Mouse (Mus musculus) hindbrain, embryonic 14.5 days (tissue): Measurements from ENCODE around the gene Prrt1. TPM values are rescaled to one million over a fixed set of nuclear protein-coding genes. Genes with fewer than 3 reads are reported as not detected.

Source experiments
- ATAC-seq: fragments of 200-750 bp; cut with Nextera tagmentation; 2 replicates; pipeline ENCODE4 v1.8.0; 2017; ENCODE audit warnings: moderate number of reproducible peaks, mild to moderate bottlenecking, moderate TSS enrichment, moderate library complexity; ENCODE audit not compliant: low FRiP score
- DNase-seq: peaks from one replicate; pipeline ENCODE4 v3.0.0-alpha.2; 2015; ENCODE audit warnings: low spot score
- H3K27ac ChIP-seq: fragments of 300-500 bp; sonication (generic); 2 replicates; pipeline ENCODE4 v1.5.1; 2014; ENCODE audit warnings: mild to moderate bottlenecking, moderate library complexity
- H3K27me3 ChIP-seq: fragments of 300-500 bp; sonication (generic); 2 replicates; pipeline ENCODE4 v1.6.1; 2014; ENCODE audit warnings: mild to moderate bottlenecking, low read length, mixed read lengths; ENCODE audit not compliant: control insufficient read depth, insufficient read depth
- H3K36me3 ChIP-seq: fragments of 300-500 bp; sonication (generic); replicated peaks from 2 replicates; pipeline ENCODE4 v1.6.1; 2014; ENCODE audit not compliant: control insufficient read depth, insufficient read depth
- H3K4me1 ChIP-seq: fragments of 300-500 bp; sonication (generic); replicated peaks from 2 replicates; pipeline ENCODE4 v1.6.1; 2014; ENCODE audit warnings: antibody characterized with exemption, low read length, mixed read lengths; ENCODE audit not compliant: control insufficient read depth, insufficient read depth
- H3K4me2 ChIP-seq: fragments of 300-500 bp; sonication (generic); replicated peaks from 2 replicates; pipeline ENCODE4 v1.6.1; 2014; ENCODE audit warnings: mild to moderate bottlenecking, moderate library complexity
- H3K4me3 ChIP-seq: fragments of 300-500 bp; sonication (generic); replicated peaks from 2 replicates; pipeline ENCODE4 v1.5.1; 2014; ENCODE audit warnings: mild to moderate bottlenecking, low read length
- H3K9ac ChIP-seq: fragments of 300-500 bp; sonication (generic); 2 replicates; pipeline ENCODE4 v1.6.1; 2014
- H3K9me3 ChIP-seq: fragments of 300-500 bp; sonication (generic); 2 replicates; pipeline ENCODE4 v1.6.1; 2016; ENCODE audit warnings: low read length; ENCODE audit not compliant: control insufficient read depth
- WGBS: fragments of 180-500 bp; shearing (Covaris S2); extraction: QIAGEN DNeasy Blood & Tissue Kit; methylation state at CpG from one replicate; pipeline ENCODE4 v1.1.7; 2014; 5-methylcytosine and 5-hydroxymethylcytosine counted together
- polyA plus RNA-seq: library from polyadenylated mRNA; unstranded; fragments of >200 nt; fragmentation: Nextera tagmentation; extraction: Ambion mirVana; gene quantifications from 2 replicates; pipeline ENCODE4 v1.2.1, GENCODE M21; 2014

Prrt1 gene
- polyA plus RNA-seq, 1 experiment from 2014 or later = 7.3 TPM

DNA sequence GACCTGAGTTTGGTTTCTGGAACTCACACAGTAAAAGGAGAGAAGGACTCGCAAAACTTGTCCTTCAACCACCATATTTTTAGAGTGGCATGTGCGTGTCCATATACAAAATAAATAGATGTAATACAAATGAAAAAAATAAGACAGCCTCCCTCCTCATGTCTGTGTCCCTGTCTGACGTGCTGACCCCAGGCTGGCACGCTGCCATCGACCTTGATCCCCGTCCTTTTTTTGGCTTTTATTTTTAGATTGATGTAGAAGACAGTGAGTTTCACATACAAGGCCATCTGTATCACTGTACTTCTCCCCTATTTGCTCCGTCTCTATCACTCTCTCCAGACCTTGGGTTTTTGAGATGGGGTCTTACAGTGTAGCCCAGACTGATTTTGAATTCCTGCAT lies 35.1 kb downstream of the Prrt1 start:
- no peak for DNase-seq

DNA sequence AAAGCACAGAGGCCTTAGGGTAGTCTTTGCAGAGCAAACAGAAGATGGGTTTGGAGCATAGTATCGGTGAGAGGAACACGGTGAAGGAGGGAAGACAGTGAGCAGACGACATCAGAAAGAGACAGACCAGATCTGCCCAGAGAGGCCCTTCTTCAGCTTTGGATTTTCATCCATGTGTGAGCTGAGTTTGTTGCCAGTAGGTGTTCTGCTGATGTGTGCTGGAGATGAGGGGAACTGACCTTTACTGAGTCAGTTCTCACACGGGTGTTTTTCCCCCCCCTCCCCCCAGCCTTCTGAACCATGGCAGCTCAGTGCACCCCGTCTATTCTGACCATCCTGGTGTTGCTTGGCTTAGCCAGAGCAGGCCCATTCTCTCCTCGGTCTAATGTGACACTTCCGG lies 40.9 kb downstream of the Prrt1 start, which contains the start of gene Tnxb:
Tnxb (plus strand) TSS at position 301 of the 400 bp plus-strand sequence.
- DNase-seq (no peak), ATAC-seq (no peak)
- no peaks in the 10 kb centered on the region for H3K9me3 ChIP-seq
- WGBS = 73% methylated on average over 7 of the region's 7 CpGs
- no peaks in the 10 kb centered on the region for H3K36me3 ChIP-seq
- peaks cover 46% of the 10 kb centered on the region for H3K27me3 ChIP-seq
- H3K9ac ChIP-seq = peak within 1 kb of the TSS; percentile 53
- H3K4me3 ChIP-seq = peak within 1 kb of the TSS; percentile 36
- H3K4me2 ChIP-seq = peak within 1 kb of the TSS; percentile 67
- peaks cover 13% of the 10 kb centered on the region for H3K4me1 ChIP-seq
- H3K27ac ChIP-seq = no peak within 1 kb of the TSS

More for the DNA sequence above, 35.1 kb downstream of the Prrt1 start:
- Histone ChIP-seq H3K27me3 (peaks cover 19% of the 10 kb centered on the region), H3K9me3 (no peaks in the 10 kb centered on the region), H3K27ac (no peak overlapping the region), H3K9ac (no peak overlapping the region), H3K4me1 (no peaks in the 10 kb centered on the region), H3K36me3 (no peaks in the 10 kb centered on the region), H3K4me3 (no peak overlapping the region), H3K4me2 (no peak overlapping the region)
- WGBS = 74% methylated on average over 7 of the region's 7 CpGs
- no peak for ATAC-seq

DNA sequence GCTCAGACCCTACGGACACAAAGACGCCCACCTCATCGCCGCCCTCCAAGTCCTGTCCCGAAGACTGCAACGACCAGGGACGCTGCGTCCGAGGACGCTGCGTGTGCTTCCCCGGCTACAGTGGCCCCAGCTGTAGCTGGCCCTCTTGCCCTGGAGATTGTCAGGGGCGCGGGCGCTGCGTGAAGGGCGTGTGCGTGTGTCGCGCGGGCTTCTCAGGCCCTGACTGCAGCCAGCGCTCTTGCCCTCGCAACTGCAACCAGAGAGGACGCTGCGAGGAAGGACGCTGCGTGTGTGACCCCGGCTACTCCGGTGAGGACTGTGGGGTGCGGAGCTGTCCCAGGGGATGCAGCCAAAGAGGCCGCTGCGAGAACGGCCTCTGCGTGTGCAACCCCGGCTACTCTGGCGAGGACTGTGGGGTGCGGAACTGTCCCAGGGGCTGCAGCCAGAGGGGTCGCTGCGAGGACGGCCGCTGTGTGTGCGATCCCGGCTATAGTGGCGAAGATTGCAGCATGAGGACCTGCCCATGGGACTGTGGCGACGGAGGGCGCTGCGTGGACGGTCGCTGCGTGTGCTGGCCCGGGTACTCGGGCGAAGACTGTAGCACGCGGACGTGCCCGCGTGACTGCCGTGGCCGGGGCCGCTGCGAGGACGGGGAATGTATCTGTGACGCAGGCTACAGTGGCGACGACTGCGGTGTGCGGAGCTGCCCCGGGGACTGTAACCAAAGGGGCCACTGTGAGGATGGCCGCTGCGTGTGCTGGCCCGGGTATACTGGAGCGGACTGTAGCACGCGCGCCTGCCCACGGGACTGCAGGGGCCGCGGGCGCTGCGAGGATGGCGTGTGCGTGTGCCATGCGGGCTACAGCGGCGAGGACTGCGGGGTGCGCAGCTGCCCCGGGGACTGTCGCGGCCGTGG lies 42.1 kb downstream of the Prrt1 start:
- no peak overlapping the region for H3K27ac ChIP-seq
- peak overlapping the region; percentile 36 for H3K4me3 ChIP-seq
- no peaks in the 10 kb centered on the region for H3K36me3 ChIP-seq
- DNase-seq = no peak
- ATAC-seq = peak; percentile 32; the same call in 1 of the 2 replicates
- H3K27me3 ChIP-seq = peaks cover 46% of the 10 kb centered on the region
- peak overlapping the region; percentile 67 for H3K4me2 ChIP-seq
- H3K9me3 ChIP-seq = no peaks in the 10 kb centered on the region
- WGBS = 9% methylated on average over 93 of the region's 93 CpGs
- H3K9ac ChIP-seq = peak overlapping the region; percentile 53
- H3K4me1 ChIP-seq = peaks cover 13% of the 10 kb centered on the region

DNA sequence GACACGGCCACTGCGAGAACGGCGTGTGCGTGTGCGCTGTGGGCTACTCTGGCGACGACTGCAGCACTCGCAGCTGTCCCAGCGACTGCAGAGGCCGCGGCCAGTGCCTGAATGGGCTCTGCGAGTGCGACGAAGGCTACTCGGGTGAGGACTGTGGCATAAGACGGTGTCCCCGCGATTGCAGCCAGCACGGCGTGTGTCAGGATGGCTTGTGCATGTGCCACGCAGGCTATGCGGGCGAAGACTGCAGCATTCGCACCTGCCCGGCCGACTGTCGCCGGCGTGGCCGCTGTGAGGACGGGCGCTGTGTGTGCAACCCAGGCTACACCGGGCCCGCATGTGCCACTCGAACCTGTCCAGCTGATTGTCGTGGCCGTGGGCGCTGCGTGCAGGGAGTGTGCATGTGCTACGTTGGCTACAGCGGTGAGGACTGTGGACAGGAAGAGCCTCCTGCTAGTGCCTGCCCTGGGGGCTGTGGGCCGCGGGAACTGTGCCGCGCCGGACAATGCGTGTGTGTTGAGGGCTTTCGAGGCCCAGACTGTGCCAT lies 43.0 kb downstream of the Prrt1 start:
- WGBS = 36% methylated on average over 49 of the region's 49 CpGs
- no peak for ATAC-seq
- H3K9ac ChIP-seq = peak overlapping the region; percentile 53

DNA sequence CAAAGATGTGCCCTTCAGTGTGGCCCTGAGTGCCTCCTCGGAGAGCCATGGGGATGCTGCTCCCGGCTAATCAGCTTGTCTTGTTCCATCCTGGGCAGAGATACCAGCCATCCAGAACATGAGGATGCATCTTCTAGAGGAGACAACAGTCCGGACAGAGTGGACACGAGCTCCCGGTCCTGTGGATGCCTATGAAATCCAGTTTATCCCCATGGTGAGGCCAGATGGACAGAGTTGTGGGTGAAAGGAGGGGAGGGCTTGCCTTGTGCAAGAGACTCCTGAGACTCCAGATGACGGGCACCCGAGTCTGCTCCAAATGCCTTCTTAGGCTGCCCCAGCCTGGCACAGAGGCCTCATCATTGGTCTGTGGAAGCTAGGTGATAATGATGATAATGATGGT lies 43.8 kb downstream of the Prrt1 start:
- 85% methylated on average over 7 of the region's 7 CpGs for WGBS
- no peak overlapping the region for H3K27ac ChIP-seq
- no peaks in the 10 kb centered on the region for H3K9me3 ChIP-seq
- H3K4me1 ChIP-seq = peaks cover 13% of the 10 kb centered on the region
- H3K4me3 ChIP-seq = no peak overlapping the region
- no peak for ATAC-seq
- H3K4me2 ChIP-seq = no peak overlapping the region
- H3K27me3 ChIP-seq = peaks cover 46% of the 10 kb centered on the region
- no peaks in the 10 kb centered on the region for H3K36me3 ChIP-seq
- DNase-seq = no peak
- H3K9ac ChIP-seq = no peak overlapping the region

More for the DNA sequence above, 43.0 kb downstream of the Prrt1 start:
- H3K4me2 ChIP-seq = peak overlapping the region; percentile 67
- peaks cover 46% of the 10 kb centered on the region for H3K27me3 ChIP-seq
- H3K27ac ChIP-seq = no peak overlapping the region
- DNase-seq = no peak
- peaks cover 13% of the 10 kb centered on the region for H3K4me1 ChIP-seq
- no peaks in the 10 kb centered on the region for H3K9me3 ChIP-seq
- no peaks in the 10 kb centered on the region for H3K36me3 ChIP-seq
- H3K4me3 ChIP-seq = peak overlapping the region; percentile 36

DNA sequence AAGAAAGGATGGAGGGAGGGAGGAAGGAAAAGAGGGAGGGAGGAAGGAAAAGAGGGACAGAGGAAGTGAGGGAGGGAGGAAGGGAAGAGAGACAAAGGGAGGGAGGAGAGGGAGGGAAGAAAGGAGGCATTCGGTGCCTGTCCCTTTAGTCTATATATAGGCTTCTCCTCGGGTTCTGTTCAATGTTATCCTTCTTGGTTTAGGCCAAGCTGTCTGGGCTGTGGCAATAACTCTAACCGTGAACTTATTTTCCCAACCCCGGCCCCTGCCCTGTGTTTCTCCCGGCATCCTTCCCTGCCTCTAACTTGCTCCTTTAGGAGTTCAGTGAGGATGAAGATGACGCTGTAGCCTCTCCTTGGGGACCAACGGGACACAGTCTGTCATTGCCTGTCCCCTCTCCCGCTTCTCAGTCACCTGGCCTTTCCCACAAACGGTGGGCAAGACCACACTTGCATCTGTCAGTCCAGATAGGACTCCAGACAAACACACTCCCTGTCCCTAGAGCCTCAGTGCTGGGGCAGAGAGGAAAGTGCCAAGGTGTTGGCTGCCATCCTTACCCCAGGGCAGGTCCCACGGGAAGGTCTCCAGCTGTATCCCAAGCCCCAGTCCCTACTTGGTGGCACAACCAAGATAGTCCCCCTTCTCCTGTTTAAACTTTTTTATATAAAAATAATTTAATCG lies 45.3 kb downstream of the Prrt1 start:
- no peaks in the 10 kb centered on the region for H3K9me3 ChIP-seq
- WGBS = 69% methylated on average over 11 of the region's 11 CpGs
- no peak overlapping the region for H3K27ac ChIP-seq
- no peak for ATAC-seq
- no peak overlapping the region for H3K4me3 ChIP-seq
- no peak for DNase-seq
- H3K4me1 ChIP-seq = peaks cover 13% of the 10 kb centered on the region
- H3K27me3 ChIP-seq = peaks cover 45% of the 10 kb centered on the region
- H3K4me2 ChIP-seq = no peak overlapping the region
- no peaks in the 10 kb centered on the region for H3K36me3 ChIP-seq
- H3K9ac ChIP-seq = no peak overlapping the region

DNA sequence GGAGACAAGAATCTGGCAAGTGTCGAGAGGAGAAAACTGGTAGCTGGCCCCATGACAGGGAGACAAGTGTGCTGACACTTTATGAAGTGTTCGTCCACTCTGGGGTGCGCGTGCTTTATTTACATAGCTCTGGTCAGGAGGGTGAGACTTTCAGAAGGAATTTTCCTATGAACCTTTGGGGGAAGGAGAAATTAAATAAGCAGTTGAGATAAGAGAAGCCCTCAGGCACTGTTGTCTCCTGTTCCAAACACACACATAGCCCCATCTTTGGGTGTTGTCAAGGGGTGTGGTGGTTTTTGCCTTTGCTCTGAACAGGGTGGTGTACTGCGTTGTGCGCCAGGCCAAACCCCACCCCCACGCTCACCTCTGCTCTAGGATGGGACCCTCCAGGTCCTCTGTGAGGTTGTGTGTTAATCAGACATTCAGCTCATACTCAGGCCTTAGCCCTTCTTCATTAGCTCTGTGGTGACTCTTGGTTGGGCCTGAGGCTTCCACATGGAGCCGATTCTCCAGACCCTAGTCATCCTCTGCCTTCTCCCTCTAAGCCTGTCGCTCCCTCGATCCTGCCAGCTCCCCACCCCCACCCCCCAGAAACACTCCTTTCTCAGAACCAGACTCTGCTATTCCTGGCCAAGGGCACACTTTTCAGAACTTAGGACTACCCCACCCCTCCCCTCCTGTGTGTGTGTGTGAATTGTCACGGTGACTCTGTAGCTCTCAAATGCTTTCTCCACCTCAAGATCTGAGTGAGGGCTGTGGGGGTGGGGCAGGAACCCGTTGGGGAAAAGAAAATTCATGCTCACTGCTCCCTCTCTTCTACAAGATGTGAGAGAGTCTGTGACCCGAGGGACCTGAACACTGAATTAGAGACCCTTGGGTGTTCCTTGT lies 46.1 kb downstream of the Prrt1 start:
- H3K36me3 ChIP-seq = no peaks in the 10 kb centered on the region
- H3K4me2 ChIP-seq = no peak overlapping the region
- H3K9ac ChIP-seq = no peak overlapping the region
- no peaks in the 10 kb centered on the region for H3K9me3 ChIP-seq
- 79% methylated on average over 13 of the region's 13 CpGs for WGBS
- peaks cover 13% of the 10 kb centered on the region for H3K4me1 ChIP-seq
- peaks cover 37% of the 10 kb centered on the region for H3K27me3 ChIP-seq
- no peak overlapping the region for H3K4me3 ChIP-seq
- no peak for DNase-seq
- ATAC-seq = no peak
- no peak overlapping the region for H3K27ac ChIP-seq

DNA sequence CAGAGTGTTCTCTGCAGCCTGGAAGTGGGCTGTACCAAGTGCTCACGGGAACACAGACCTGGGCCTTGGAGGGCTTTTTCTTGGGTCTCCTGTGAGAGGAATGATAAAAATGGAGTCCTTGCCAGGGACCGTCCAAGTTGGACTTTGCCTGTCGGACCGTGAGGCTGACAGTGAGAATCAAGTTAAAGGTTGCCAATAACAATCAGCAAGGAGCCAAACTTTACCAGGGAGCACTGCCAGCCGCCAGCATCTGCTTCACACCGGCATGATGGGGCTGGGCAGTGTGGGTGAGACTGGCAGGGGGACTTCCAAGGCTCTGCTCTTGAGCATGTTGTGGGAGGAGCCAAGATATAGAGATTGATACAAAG lies 46.7 kb downstream of the Prrt1 start:
- no peaks in the 10 kb centered on the region for H3K36me3 ChIP-seq
- H3K4me3 ChIP-seq = no peak overlapping the region
- ATAC-seq (no peak), DNase-seq (no peak)
- H3K9me3 ChIP-seq = no peaks in the 10 kb centered on the region
- H3K4me2 ChIP-seq = no peak overlapping the region
- H3K27ac ChIP-seq = no peak overlapping the region
- peaks cover 31% of the 10 kb centered on the region for H3K27me3 ChIP-seq
- H3K9ac ChIP-seq = no peak overlapping the region
- H3K4me1 ChIP-seq = peaks cover 13% of the 10 kb centered on the region
- 84% methylated on average over 6 of the region's 6 CpGs for WGBS
